Mouse (Mus musculus) E14TG2a.4 (cell line): ENCODE measurements at regions not wholly inside any gene's neighbourhood (a gene's known extent, or its start where the extent isn't known, plus 50 kb on each side); places are given as distances from the start of the nearest gene placed in this dataset.

Source experiments
- CTCF ChIP-seq: conservative IDR thresholded peaks from 2 replicates; pipeline ENCODE4 v1.5.1; 2014; ENCODE audit warnings: low read length
- NANOG ChIP-seq: IDR thresholded peaks from 2 replicates; pipeline ENCODE4 v1.6.1; 2014; ENCODE audit warnings: borderline replicate concordance, low read length, mixed read lengths
- POU5F1 ChIP-seq: IDR thresholded peaks from 2 replicates; pipeline ENCODE4 v1.6.1; 2014; ENCODE audit warnings: low read length, borderline replicate concordance

GRCm38 (mm10) chr2:174850860-174851259 is 90.4 kb downstream of the Edn3 start:
- no peak for TF ChIP-seq CTCF
- no peak for TF ChIP-seq NANOG
- TF ChIP-seq POU5F1 = no peak
